Mouse (Mus musculus): Measurements from ENCODE around the gene Nid1. TPM values are rescaled to one million over a fixed set of nuclear protein-coding genes. Genes with fewer than 3 reads are reported as not detected.
"Not testable (repeated sequence)": the region's sequence is repeated elsewhere in the genome, so short reads cannot be mapped to it uniquely, and the experiment has no call there.

The Nid1 gene
- total RNA-seq, 2 experiments from 2014 or later: 30.1 to 33.5 TPM

DNA sequence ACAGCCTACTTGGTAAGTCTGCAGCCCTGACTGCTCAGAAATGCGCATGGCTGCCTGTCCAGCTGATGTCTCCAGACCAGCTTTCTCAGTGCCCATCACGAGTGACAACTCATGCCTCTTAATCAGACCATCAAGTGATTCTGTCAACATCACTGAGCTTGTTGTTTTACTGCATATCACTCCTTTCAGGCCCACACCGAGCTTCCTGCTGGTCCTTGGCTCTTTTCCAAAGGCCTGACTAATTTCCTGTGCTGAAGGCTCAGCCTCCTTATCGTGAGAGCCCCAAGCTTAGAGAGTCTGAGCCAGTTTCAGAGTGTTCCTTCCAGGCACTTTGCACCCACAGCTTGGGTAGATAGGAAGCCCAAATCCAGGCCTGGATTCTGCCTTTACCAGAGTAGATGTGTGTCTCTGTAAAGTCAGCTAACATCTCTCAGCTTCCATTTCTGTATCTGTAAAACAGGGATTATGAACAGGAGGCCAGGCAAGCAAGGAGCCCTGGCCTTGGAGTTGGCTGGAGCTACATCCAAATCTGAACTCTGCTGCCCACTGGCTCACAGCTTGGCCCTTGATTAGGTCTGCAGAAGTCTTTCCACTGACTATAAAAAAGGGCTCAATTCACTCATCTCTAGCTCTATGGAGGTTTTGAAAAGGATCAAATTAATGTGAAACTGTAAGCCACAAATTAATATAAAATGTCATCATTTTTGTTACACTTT lies 101.4 kb downstream of the Nid1 start:
- peak; percentile 36 for DNase-seq (ENCODE audit: low spot score)

DNA sequence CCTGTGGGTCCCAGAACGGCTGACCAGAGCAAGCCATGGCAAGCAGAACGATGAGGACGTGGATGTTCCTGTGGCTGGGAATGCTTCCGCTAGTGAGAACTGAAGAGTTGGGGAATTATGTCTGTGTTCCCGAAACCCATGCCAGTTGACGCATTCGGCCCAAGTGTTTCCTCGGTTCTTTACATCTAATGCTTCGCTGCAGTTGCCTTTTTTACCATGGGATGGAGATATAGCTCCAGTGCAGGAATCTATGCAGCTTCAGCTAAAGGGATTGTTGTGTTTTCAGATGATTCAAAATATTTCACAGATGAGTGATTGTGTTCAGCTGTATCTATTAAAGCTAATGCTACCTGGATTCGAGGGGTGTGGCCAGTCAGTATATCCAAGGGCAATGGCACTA lies 105.7 kb downstream of the Nid1 start:
- DNase-seq (ENCODE audit: low spot score): not testable (repeated sequence)

GRCm38 (mm10) chr13:13546792-13547191 lies 109.4 kb downstream of the Nid1 start:
- no peak for DNase-seq (ENCODE audit: low spot score)

- no peak for DNase-seq (ENCODE audit: low spot score)
Measured at GRCm38 (mm10) chr13:13547889-13548288, 110.5 kb downstream of the Nid1 start.

DNA sequence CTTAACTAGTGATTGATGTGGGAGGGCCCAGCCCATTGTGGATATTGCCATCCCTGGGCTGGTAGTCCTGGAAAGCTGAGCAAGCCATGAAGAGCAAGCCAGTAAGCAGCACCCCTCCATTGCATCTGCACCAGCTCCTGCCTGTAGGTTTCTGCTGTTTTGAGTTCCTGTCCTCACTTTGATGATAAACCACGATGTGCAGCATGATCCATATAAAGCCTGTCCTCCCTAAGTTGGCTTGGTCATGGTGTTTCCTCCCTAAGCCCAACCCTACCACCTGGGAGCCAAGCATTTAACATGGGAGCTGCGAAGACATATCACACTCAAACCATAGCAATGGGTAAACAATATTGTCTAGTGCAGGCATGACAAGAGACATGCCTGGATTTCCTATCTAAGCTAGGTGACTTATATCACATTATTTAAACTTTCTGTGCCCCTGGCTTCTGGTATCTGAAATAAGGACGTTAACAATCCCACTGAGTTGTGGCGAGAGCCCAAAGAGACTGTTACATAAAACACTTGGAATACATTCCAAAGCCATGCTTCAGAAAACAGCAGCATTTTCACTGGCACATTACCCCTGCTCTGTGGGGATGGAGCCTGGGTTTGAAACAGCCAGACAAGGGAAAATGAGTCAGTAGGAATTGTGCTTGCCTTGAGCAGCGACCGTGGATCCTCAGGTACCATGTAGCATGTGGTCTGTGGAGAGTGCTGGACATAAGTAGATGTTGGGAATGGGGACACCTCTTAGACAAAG lies 111.3 kb downstream of the Nid1 start:
- DNase-seq (ENCODE audit: low spot score): no peak

- no peak for DNase-seq (ENCODE audit: low spot score)
Measured at GRCm38 (mm10) chr13:13549687-13550660, 112.6 kb downstream of the Nid1 start.

DNA sequence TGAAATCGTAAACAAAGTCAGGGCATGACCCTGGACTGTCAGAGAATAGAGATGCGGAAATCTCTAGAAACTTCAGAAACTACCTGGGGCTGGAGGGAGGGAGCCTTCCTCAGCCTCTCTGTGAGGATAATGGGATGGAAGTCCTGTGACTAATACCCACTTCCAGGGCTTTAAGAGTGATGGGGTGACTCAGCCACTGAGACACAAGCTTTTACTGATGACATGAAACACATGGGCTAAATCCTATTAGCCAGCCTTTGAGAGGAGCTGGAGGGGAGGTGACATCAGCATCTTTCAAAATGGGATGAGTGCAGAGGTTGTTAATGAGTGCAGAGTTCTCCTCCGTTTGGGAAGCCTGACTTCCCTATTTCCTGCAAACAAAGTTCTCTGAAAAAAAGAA lies 114.7 kb downstream of the Nid1 start:
- no peak for DNase-seq (ENCODE audit: low spot score)

DNA sequence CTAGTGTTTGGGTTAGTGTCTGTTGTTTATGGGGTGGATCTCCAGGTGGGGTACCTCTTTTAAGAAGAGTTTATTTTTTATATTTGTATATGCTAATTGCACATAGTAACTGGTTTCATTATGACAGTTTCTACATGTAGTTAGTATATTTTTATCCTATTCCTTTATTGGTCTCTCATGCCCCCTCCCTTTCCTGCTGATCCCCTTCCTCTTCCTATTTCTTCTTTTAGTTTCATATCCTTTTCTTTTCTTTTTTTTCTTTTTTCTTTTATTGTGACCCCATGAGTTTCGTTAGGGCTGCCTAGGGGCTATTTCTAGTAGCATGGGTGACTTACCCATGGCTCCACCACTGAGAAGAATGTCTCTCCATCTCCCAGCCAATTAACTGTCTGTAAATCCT lies 116.3 kb downstream of the Nid1 start:
- DNase-seq (ENCODE audit: low spot score): no peak

- no peak for DNase-seq (ENCODE audit: low spot score)
Measured at GRCm38 (mm10) chr13:13555196-13555595, 117.8 kb downstream of the Nid1 start.

DNA sequence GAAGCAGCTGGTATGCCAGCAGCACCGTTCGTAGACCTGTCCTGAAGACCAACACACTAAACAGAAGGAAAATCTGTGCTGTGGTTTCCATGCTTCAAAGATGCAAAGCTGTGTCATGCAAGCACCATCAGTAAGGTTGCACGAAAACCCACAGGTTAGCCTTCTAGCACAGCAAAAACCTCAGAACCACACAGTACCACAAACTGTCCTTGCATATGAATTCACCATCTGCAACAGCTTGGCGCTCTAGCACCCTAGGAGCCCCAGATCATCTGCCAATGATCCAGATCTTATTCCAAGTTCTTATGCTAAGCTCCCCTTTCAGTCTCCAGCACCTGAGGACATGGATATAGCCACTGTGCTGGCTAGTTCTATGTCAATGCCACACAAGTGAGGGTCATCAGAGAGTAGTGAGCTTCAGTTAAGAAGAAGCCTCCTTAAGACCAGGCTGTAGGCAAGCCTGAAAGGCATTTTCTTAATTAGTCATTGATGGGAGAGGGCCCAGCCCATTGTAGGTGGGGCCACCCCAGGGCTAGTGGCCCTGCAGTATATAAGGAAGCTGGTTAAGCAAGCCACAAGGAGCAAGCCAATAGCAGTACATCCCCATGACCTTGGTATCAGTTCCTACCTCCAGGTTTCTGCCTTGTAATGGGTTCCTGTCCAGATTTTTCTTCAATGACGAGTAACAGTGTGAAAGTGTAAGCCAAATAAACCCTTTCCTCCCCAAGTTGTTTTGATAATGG lies 119.8 kb downstream of the Nid1 start:
- no peak for DNase-seq (ENCODE audit: low spot score)

- no peak for DNase-seq (ENCODE audit: low spot score)
Measured at GRCm38 (mm10) chr13:13558251-13558650, 120.9 kb downstream of the Nid1 start.

DNA sequence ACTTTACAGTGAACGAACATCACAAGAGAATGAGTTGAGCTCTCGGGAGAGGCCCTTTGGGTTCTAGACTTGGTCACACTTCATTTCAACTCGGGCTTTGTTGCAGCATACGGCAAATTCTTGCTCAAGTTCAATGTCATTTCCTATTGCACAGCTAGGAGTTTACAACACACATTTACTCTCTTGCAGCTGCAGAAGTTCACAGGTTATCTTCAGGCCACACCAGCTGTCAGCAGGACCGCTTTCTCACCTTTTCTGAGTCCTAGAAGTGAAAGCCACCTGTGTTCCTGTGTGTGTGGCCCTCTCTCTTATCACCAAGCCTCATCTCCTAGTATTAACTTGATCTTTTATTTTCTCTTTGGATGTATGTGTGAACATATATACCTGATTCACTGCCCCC lies 121.5 kb downstream of the Nid1 start:
- DNase-seq (ENCODE audit: low spot score): no peak

Other genes with a start within 250 kb of the Nid1 start
- 1 to 10 TPM; 2.0 to 4.6 TPM for gene Gpr137b, start 43.5 kb upstream of the Nid1 start, total RNA-seq (2021)
- 1 to 10 TPM; 3.6 to 4.3 TPM for gene Lyst, start 152.8 kb downstream of the Nid1 start, total RNA-seq (2021)

Data from gastrocnemius, adult 18-20 months (tissue).